Mouse (Mus musculus) gonadal fat pad, adult 2 months (tissue): ENCODE measurements around the gene Scarb1. TPM values are rescaled to one million over a fixed set of nuclear protein-coding genes. Genes with fewer than 3 reads are reported as not detected.

ENCODE experiments used
- DNase-seq: peaks from one replicate; pipeline ENCODE4 v3.0.0-alpha.2; 2012; ENCODE audit warnings: low read depth
- polyA plus RNA-seq: library from polyadenylated mRNA; depleted of rRNA; stranded (reverse); fragments of >200 nt; gene quantifications from 2 replicates; pipeline ENCODE4 v1.2.3, GENCODE M21; 2012

Scarb1 gene
- polyA plus RNA-seq, 1 experiment, result 215 TPM

DNA sequence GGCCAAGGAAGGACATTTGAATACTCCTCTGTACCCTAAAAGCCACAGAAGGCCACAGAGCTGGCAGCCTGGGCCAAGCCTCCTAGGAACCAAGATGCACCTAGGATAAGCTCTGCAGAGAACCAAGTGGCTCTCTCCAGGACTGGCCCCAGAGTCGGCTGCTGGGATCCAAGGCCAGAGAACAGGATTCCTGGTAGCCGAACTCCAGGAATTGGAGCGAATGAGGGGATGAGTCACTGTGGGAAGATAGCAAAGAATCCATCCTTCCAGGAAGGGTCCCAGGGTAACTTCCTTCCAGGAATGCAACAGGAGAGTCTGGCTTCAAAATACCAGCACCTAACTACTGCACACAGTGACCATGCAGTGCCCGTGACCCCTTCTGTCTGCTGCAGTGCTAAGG is 8.6 kb downstream of the Scarb1 start:
- no peak for DNase-seq

DNA sequence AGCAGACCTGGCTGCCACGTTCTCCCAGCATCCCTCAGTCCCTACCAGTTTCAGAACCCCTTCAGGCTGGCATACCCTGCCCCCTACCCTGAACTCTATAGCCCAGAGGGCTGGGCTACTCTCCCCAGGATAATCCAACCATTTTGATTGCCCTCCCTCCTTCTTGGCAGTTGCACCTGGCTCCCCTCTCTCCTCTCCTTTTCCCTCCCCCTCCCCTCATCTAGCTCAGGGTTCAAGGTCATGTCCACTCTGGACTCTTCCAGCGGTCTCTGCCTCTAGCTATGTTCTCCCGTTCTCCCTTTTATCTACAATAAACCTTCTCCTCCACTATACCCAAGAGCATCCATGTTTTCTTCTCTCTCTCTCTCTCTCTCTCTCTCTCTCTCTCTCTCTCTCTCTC is 9.1 kb downstream of the Scarb1 start:
- no peak for DNase-seq

DNA sequence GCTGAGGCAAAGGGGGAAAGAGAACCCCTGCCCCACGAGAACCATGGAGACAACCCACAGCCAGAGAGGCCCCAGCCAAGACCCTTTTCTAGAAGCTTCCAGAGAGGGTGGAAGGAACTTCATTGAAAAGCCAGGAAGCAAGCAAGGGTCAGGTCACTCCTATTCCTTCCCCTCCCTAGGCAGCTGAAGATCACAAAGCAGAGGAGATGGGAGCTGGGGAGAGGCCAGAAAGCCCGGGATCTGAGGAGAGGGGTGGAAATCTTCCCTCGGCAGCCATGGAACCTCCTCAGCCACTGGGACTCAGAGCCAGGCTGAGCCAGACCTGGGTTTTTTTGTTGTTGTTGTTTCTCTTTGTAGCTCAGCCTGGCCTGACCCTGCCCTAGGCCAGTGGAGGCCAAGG is 9.8 kb downstream of the Scarb1 start:
- no peak for DNase-seq

DNA sequence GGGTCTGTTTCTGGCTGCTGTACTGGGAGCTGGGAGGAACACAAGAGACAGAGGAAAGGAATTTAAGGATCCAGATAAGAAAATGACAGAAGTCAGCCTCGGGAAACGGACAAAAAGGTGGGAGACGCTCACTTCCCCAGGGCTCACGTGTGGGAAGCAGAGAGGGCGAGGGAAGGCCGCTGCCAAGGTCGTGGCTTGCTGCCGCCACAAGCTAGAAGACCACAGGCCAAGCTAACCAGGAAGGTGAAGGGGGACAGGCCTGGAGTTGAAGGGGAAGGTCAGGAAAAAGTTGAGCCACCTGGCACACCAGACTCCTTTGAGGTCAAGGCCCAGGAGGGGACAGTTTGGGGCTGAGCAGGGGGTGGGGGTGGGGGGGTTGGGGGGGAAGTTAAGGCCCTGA is 10.2 kb downstream of the Scarb1 start:
- no peak for DNase-seq

DNA sequence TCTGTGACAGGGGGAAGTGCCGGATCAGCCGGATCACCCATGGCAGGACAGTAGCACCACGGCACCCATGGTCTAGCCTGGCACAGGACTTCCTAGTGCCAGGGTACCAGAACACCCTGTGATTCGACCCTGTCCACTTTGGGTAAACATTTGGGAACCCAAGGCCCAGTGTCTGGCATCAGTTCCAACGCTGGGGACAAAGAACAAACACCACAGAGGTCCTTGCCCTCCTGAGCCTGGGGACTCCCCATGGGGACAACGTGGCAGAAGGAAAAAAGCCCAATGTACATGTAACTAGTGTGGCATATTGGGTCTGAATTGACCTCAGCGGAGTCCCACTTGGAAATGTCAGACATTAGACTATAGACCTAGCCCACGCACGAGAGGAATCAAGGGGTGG is 10.7 kb downstream of the Scarb1 start:
- DNase-seq, result no peak

DNA sequence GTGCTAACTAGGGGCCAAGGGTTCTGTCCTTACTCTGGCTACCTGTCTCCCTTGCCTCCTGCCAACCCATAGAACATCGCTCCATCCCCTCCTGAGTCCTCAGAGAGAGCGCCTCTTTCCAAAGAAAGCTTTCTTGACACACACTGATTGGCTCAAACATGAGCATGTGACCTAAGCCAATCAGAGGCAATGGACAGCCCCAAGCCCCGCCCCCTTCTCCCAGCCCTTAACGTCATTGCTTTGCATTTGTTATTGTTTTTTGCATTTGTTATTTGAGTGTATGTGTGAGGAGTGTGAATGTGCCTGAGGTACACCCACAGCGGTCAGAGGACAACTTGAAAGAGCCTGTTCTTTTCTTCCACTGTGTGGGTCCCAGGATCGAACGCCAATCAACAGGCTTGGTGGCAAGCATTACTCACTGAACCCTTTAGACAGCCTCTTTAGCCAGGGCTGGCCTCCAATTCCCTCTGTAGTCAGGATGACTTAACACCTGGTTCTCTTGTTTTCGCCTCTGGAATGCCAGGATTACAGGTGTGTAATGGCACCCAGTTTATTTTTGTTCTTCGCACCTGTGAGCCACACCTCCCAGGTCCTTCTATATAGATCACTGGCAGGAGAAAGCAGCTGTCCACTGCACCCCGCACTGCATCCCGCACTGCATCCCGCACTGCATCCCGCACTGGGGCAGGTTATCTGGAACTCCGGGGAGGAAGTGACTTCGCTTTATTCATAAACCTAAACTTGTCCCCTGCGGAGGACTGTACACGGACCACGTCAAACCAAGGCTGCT is 13.1 kb downstream of the Scarb1 start:
- no peak for DNase-seq

DNA sequence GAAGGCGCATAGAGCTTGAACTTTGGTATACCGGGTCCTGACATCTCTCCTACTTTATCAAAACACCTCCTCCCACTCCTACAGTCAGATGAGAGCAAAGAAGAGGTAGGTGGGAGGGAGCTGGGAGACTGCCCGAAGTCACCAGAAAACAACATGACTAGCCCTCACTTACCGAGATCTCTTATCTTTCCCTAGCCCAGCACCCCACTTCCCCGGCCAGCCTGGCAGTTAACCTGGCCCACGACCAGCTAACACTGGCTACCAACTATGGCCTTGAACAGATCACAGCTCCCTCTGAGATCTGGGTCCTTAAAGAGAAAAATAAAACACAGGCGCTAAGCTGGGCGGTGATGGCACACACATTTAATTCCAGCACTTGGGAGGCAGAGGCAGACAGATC is 14.5 kb downstream of the Scarb1 start:
- no peak for DNase-seq

DNA sequence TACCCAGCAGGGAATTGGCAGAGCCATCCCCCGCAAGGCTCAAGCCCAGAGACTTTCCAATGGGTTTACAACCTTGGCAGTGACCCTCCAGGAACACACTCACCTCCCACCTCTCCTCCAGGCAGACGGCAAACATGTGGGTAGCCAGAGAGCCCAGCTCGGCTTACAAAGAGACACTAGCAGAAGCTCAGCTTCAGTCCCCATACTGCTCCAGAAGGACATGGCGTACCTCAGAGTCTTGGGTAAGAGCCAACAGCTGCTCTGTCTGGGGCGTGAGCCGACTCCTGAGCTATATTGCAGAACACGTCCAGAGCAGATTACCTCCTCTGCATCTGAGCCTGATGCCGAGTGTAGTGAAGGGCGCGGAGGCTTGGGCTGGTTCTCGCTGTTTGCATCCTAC is 15.0 kb downstream of the Scarb1 start:
- peak; percentile 85 for DNase-seq

DNA sequence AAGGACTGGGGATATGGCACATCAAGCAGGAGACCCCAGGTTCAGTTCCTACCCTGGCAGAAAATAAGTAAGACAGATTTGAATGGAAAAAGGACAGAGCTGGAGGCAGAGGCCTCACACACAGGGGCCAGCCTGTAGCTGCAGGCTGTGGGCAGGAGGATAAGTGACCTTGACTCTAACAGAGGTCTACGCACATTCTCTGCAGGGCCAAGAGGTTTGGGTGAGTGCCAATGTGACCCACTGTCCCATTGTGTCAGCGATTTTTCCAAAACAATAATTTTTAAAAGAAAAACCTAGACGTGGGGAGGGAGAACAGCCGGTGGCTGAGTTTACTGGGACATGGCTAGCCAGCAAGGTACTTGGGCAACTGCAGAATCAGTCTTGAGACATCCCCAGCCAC is 15.6 kb downstream of the Scarb1 start:
- no peak for DNase-seq

DNA sequence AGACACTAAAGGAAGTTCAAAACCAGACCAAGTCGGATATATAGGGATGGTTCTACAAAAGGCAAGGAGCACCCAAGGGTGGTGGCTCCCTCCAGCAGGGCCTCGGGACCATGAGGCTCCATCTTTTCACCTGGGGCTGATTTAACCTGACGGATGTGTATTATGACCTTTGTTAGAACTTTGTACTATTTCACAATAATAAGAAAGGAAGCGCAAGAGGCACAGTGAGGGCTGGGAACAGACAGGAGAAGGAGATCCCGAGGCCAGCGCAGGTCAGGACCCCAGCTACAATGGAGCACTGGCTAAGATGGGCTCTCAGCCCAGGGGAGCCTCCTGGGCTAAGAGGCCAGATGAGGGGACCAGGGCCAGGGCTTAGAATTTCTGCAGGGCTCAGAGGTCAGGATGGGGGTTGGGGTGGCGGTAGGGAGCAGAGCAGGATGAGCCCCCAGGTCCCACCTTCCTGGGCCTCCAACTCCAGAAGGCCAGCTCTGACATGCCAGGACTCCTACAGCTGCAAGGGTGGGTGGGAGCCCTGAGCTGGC is 16.9 kb downstream of the Scarb1 start:
- no peak for DNase-seq

DNA sequence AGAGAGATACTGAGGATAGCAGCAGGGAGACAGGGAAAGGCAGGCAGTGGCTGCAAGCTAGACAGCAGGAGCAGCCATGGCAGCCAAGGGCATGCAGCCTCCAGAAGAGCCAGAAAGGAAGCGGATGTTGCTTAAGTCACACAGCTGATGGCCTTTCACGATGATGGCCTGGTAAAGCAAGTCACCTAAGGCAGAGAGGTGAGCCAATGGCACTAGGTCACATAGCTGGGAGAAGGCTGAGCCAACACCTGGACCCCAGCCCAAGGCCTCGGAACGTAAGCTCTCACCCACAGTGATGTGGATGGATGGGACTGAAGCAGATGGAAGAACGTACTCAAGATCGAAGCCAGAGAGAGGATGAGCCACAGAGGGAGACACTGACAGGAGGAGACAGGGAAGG is 17.8 kb downstream of the Scarb1 start:
- DNase-seq, result no peak

DNA sequence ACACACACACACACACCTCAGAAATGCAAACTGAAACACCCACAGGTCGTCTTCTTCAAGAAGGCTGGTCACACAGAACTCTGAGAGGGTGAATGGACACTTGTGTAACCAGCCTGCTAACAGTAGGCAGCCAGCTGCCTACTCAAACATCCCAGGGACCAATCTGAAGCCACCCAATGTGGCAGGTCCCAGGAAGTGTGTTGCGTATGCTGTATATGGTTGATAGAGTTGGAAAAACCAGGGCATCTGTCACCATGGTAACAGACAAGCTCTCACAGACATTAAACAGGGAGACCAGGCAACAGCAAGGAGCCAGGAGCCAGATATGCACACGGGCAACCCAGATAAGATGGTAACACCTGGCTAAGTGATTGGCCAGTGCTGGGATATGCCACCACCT is 19.1 kb downstream of the Scarb1 start:
- no peak for DNase-seq

DNA sequence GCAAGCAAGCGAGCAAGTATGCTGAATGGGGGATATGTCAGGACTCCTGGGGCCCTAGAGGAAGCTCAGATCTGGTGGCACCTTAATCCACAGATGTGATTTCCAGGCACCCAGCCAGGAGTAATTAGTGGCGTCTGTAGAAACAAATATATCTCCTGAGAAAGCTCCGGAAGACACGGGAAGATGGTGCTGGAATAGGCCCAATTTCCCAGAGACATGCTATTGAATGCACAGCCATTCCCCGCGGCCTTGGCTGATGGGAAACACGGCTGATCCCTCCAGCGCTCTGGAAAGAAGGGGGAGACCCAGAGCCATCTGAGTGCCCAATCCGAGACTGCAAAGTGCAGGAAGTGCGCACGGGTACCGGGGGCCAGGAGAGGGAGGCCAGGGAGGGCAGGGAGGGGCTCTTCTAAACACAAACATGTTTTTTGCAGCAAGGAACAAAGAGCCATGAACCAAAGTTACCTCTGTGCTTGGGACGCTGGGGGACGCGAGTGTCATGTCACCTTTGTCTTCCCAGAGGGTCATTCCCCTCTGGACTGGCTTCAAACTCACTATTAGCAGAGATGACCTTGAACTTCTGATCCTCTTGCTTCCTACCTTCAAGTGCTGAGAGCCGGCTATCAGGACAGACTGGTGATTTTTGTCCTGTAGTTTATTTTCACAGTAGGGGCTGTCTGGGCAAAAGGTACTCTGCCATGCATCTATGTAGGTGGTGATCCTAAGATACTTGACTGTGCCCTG is 21.7 kb downstream of the Scarb1 start:
- no peak for DNase-seq

DNA sequence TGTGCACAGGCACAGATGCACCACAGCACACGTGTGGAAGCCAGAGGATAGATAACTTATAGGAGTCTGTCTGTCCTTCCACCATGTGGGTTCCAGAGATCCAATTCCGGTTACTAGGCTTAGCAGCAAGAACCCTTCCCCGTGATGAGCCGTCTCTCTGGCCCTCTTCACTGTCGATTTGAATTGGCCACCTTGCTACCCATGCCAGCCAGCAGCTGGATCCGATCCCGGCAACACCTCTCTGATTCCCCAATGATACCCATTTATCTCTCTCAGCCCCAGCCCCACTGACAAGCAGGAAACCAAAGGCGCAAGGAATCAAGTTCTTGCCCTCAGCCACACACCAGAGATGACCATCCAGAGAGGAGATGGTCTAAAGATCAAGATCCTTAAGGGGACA is 22.9 kb downstream of the Scarb1 start:
- no peak for DNase-seq

DNA sequence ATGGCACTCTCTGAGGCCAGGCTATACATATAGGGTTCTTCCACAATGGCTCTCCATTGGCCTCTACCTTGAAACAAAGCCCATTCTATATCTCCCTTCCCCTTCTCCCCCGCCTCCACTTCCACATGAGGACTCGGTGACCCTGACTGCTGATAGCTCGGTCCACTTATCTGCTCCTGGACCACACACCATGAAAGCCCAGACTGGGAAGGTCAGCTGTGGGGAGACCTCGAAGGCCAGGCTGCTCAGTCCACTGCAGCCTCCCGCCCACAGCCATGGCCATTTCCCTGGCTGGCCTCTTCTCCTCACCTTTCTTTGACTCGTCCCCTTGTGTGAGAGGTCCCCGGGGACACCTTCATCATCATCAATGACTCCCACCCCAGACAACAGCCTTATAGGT is 23.6 kb downstream of the Scarb1 start:
- DNase-seq, result no peak

DNA sequence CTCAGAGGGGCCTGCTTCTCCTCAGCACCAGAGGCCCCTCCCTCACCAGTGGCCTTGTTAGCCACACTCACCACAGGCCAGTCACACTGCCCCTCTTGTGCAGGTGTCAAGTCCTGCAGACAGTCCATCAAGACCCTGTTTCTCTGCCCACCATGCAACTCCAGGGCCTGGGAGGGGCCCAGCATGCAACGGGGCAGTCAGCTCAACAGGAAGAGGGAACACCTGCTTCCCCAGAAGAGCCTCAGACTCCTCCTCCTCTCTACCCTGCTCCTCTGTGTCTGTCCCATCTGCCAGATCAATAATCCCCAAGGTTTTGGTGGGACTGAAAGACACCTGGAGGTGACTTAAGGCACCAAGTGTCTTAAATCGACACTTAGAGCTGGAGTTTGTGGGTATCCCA is 24.1 kb downstream of the Scarb1 start:
- no peak for DNase-seq

DNA sequence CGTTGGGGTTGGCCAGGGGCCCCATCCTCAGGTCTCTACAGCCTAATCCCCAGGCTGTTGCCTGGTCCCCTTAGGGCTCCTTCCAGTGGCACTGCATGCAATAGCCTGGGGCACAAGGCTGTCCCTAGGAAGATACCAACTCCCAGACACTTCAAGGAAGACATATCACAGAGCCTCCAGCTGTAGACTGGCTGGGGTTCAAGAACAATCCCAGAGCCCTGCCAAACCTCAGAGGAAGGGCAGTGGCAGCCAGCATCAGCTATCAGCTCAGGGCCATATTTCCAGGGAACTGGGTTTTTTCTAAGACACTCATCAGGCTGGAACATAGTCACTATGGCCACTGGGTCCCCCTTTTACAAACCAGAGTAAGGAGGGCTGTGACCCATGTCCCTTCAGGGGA is 25.8 kb downstream of the Scarb1 start:
- no peak for DNase-seq

DNA sequence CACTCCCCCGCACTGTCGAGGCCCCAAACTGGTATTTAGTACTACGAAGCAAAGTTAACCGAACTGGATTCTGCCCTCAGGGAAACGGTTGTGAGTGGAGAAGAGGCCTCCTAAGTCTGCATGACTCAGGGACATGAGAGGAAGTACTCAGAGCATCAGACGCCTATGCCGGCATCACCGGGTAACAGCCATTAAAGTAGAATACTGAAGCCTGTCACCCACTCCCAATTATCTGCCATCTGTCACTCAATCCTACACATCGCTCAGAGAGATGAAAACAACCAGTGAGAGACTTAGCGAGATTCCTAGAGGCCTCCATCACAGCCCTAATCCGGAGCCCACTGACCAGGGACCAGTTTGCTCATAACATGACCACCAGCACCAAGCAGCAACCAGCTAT is 26.9 kb downstream of the Scarb1 start:
- no peak for DNase-seq

DNA sequence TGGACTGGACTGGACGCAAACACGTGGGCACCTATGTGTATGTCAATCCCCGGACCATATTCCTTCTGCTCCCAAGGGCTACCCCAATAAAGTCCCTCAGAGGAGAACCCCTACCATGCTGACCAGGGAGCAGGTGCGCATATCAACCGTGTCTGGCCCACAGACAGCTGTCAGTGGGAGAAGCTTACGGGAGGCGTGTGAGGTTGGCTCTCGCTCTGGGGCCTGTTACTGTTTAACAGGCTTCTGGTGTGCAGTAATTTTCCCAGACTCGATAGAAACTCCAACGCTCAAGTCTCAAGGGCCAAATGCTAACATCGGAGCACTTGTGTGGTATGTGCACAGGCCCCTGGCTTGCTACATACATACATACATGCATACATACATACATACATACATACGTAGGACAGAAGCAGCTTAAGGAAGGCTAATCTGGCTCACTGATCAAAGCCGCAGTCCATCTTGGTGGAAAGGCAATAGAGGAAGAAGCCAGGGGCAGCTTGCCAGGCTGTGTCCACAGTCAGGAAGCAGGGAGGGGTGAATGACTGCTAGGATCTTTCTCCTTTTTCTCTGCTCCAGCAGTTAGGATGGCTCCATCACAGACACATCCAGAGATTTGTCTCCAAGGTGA is 27.8 kb downstream of the Scarb1 start:
- DNase-seq, result no peak

DNA sequence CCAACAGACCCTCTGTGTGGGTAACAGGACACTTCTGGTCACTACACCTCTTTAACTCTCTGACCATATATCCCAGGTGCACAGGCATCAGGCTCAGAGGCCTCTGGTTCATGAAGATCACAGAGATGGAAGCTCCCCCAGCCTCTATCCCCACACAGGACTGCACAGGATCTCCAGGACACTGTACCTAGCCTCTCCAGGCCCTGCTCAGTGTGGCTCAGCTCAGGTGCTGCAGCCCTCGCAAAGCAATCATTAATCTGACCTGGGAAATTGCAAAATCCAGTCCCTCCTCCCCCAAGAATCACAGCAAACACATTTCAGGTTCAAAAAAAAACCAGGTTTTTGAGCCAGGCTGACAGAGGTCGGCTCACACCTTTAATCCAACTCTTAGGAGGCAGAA is 29.9 kb downstream of the Scarb1 start:
- DNase-seq, result no peak

DNA sequence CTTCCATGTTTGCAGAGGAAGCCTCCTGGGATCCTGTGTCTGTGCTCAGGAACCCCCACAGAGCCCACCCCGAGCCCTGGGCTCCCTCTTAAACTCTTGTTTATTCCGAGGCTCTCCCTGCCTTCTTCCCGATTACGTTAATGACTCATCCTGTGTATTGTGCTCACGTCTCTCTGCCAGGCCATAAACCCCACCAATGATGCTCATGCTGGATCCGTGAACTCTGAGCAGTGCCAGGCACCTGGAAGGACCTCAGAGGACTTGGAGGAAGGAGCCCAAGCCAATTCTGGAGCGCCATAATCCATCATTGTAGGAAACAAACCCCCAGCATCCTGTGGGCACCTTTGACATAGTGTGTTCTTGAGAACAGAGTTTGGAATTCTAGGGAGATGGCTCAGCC is 31.7 kb downstream of the Scarb1 start:
- no peak for DNase-seq

DNA sequence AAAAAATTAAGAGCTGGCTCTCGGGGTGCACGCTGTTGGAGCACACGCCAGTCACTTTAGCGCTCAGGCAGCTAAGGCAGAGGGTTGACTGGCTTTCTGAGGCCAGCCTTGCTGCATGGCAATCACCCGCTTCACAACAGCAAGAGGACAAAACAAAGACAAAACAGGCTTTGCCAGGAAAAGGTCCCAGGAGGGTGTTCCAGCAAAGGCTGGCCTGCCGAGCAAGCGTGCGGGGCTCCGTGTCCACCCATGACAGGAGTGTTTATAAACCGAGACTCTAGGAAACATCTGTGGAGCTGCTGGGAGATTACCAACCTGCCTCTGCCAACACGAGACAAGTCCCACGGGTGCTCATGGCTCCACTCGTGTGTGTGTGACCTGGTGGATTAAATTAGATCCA is 34.1 kb downstream of the Scarb1 start:
- no peak for DNase-seq

DNA sequence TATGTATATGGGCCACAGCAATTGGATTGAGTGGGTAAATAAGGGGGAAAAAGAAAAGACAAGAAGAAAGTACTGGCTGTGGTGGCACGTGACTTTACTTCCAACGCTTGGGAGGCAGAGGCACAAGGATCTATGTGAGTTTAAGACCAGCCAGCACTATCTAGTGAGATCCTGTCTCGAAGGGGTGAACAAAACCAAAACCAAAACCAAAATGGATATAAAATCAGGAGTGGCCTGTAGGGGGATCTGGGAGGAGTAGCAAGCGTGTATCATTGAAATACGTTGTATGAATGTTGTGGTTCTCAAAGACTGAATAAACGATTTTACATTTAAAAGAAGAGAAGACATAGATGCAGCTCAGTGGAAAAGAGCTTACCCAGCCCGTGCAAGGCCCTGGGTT is 34.5 kb downstream of the Scarb1 start:
- DNase-seq, result no peak
